Mouse (Mus musculus) gastrocnemius, postnatal 36 days (tissue): ENCODE measurements around the gene Thra. TPM values are rescaled to one million over a fixed set of nuclear protein-coding genes. Genes with fewer than 3 reads are reported as not detected.

Experiments
- total RNA-seq, 2 experiments: library from RNA; stranded (reverse); gene quantifications; 2 replicates each; pipeline ENCODE4 v1.2.3; 2021

The Thra gene
- total RNA-seq, 2 experiments from 2014 or later: 72.6 to 75.7 TPM

Other genes starting within 250 kb of the Thra start
- gene Ikzf3, start 194.6 kb upstream of the Thra start, total RNA-seq: 1 to 10 TPM in 1 of 2 experiments, not detected in 1; 1.3 TPM
- gene Zpbp2, start 189.5 kb upstream of the Thra start, total RNA-seq: not detected
- 10 to 100 TPM; 20.9 to 24.0 TPM for gene Ormdl3, start 153.3 kb upstream of the Thra start, total RNA-seq
- gene Lrrc3c, start 142.3 kb upstream of the Thra start, total RNA-seq: not detected
- 1 to 10 TPM; 3.0 to 4.2 TPM for gene Gm12355, start 115.0 kb upstream of the Thra start, total RNA-seq
- gene Gsdma3, start 114.3 kb upstream of the Thra start, total RNA-seq: 10 to 100 TPM in 1 of 2 experiments, 1 to 10 TPM in 1; 1.8 to 22.5 TPM
- gene Gsdma2, start 93.9 kb upstream of the Thra start, total RNA-seq: 1 to 10 TPM in 1 of 2 experiments, not detected in 1; 1.7 TPM
- under 1 TPM; 0.31 to 0.76 TPM for gene Gsdma, start 76.3 kb upstream of the Thra start, total RNA-seq
- gene Psmd3, start 58.1 kb upstream of the Thra start, total RNA-seq: 10 to 100 TPM; 88.1 to 91.9 TPM
- gene Csf3, start 39.4 kb upstream of the Thra start, total RNA-seq: not detected
- gene Med24, start 11.2 kb upstream of the Thra start, total RNA-seq: 10 to 100 TPM; 41.4 to 41.9 TPM
- 100 to 1,000 TPM in 1 of 2 experiments, 10 to 100 TPM in 1; 86.6 to 139 TPM for gene Nr1d1, start 34.7 kb downstream of the Thra start, total RNA-seq
- 10 to 100 TPM; 49.0 to 51.4 TPM for gene Msl1, start 54.9 kb downstream of the Thra start, total RNA-seq
- 10 to 100 TPM; 14.2 to 21.4 TPM for gene Casc3, start 64.3 kb downstream of the Thra start, total RNA-seq
- under 1 TPM; 0.12 to 0.15 TPM for gene Rapgefl1, start 96.1 kb downstream of the Thra start, total RNA-seq
- 1 to 10 TPM; 5.6 to 6.7 TPM for gene Wipf2, start 123.0 kb downstream of the Thra start, total RNA-seq
- under 1 TPM; 0.20 to 0.64 TPM for gene Cdc6, start 167.2 kb downstream of the Thra start, total RNA-seq
- gene Rara, start 187.2 kb downstream of the Thra start, total RNA-seq: 10 to 100 TPM in 1 of 2 experiments, 1 to 10 TPM in 1; 8.7 to 13.2 TPM
- not detected for gene Gjd3, start 242.4 kb downstream of the Thra start, total RNA-seq